Mouse (Mus musculus): ENCODE results near the gene Lsm7. TPM values are rescaled to one million over a fixed set of nuclear protein-coding genes. Genes with fewer than 3 reads are reported as not detected.

Lsm7 gene
- polyA plus RNA-seq, 1 experiment, result 150 TPM

GRCm38 (mm10) chr10:80857386-80857785, 2.4 kb upstream of the Lsm7 start:
- H3K36me3 ChIP-seq (ENCODE audit: control insufficient read depth, insufficient read depth), result no peaks in the 10 kb centered on the region
- H3K79me2 ChIP-seq (ENCODE audit: control insufficient read depth, insufficient read depth), result peaks cover 24% of the 10 kb centered on the region
- H3K4me3 ChIP-seq, result no peak overlapping the region
- no peak overlapping the region for H3ac ChIP-seq (ENCODE audit: control insufficient read depth, insufficient read length)
- TF ChIP-seq REST (IDR thresholded peaks at IDR 0.05; ENCODE audit: insufficient read depth, insufficient read length), result no peak
- H3K4me2 ChIP-seq (ENCODE audit: low read depth), result no peak overlapping the region
- no peaks in the 10 kb centered on the region for H3K27me3 ChIP-seq (ENCODE audit: control insufficient read depth, insufficient read depth, insufficient read length)

GRCm38 (mm10) chr10:80856908-80857307, 1.9 kb upstream of the Lsm7 start:
- TF ChIP-seq POLR2AphosphoS2 (IDR thresholded peaks at IDR 0.05; ENCODE audit: insufficient read length, low read depth), result no peak
- no peak for TF ChIP-seq TCF3 (IDR thresholded peaks at IDR 0.05; ENCODE audit: insufficient read length, low read depth)
- no peak for TF ChIP-seq CEBPB (IDR thresholded peaks at IDR 0.05; ENCODE audit: insufficient read depth, poor library complexity, severe bottlenecking)
- no peak for TF ChIP-seq TCF12 (IDR thresholded peaks at IDR 0.05; ENCODE audit: insufficient read depth, poor library complexity, severe bottlenecking)
- TF ChIP-seq MAX (IDR thresholded peaks at IDR 0.05; ENCODE audit: low read depth), result no peak
- no peak for TF ChIP-seq POLR2A (IDR thresholded peaks at IDR 0.05; ENCODE audit: insufficient read length, low read depth)
- no peak for TF ChIP-seq SRF (IDR thresholded peaks at IDR 0.05; ENCODE audit: control insufficient read depth, insufficient read length, low read depth)
- TF ChIP-seq MYOD1 (IDR thresholded peaks at IDR 0.05; ENCODE audit: control insufficient read depth in 1 of 3, insufficient read length in 2 of 3, low read depth in 2 of 3), result no peak
- no peak for TF ChIP-seq E2F4 (IDR thresholded peaks at IDR 0.05; ENCODE audit: insufficient read depth)
- no peak for TF ChIP-seq MYOG (IDR thresholded peaks at IDR 0.05; ENCODE audit: control insufficient read depth in 1 of 3, insufficient read depth in 1 of 3, insufficient read length in 2 of 3, low read depth in 2 of 3)
- no peak for TF ChIP-seq REST (IDR thresholded peaks at IDR 0.05; ENCODE audit: insufficient read depth, insufficient read length)
- no peak for TF ChIP-seq USF1 (IDR thresholded peaks at IDR 0.05; ENCODE audit: low read depth)
- H3ac ChIP-seq (ENCODE audit: control insufficient read depth, insufficient read length), result no peak overlapping the region
- H3K36me3 ChIP-seq (ENCODE audit: control insufficient read depth, insufficient read depth), result no peaks in the 10 kb centered on the region
- peak overlapping the region; percentile 93 for H3K4me2 ChIP-seq (ENCODE audit: low read depth)
- H3K27me3 ChIP-seq (ENCODE audit: control insufficient read depth, insufficient read depth, insufficient read length), result no peaks in the 10 kb centered on the region
- peaks cover 24% of the 10 kb centered on the region for H3K79me2 ChIP-seq (ENCODE audit: control insufficient read depth, insufficient read depth)
- H3K4me3 ChIP-seq, result no peak overlapping the region

GRCm38 (mm10) chr10:80856267-80856666, 1.3 kb upstream of the Lsm7 start:
- peak overlapping the region; percentile 49 for H3ac ChIP-seq (ENCODE audit: control insufficient read depth, insufficient read length)
- H3K4me2 ChIP-seq (ENCODE audit: low read depth), result peak overlapping the region; percentile 93
- H3K4me3 ChIP-seq, result peak overlapping the region; percentile 74
- TF ChIP-seq USF1 (IDR thresholded peaks at IDR 0.05; ENCODE audit: low read depth) (peak; percentile 55), CEBPB (IDR thresholded peaks at IDR 0.05; ENCODE audit: insufficient read depth, poor library complexity, severe bottlenecking) (no peak), MAX (IDR thresholded peaks at IDR 0.05; ENCODE audit: low read depth) (no peak), POLR2A (IDR thresholded peaks at IDR 0.05; ENCODE audit: insufficient read length, low read depth) (no peak), POLR2AphosphoS2 (IDR thresholded peaks at IDR 0.05; ENCODE audit: insufficient read length, low read depth) (no peak), REST (IDR thresholded peaks at IDR 0.05; ENCODE audit: insufficient read depth, insufficient read length) (no peak), MYOD1 (IDR thresholded peaks at IDR 0.05; ENCODE audit: control insufficient read depth in 1 of 3, insufficient read length in 2 of 3, low read depth in 2 of 3) (no peak)
- peaks cover 24% of the 10 kb centered on the region for H3K79me2 ChIP-seq (ENCODE audit: control insufficient read depth, insufficient read depth)
- H3K36me3 ChIP-seq (ENCODE audit: control insufficient read depth, insufficient read depth), result no peaks in the 10 kb centered on the region
- H3K27me3 ChIP-seq (ENCODE audit: control insufficient read depth, insufficient read depth, insufficient read length), result no peaks in the 10 kb centered on the region

GRCm38 (mm10) chr10:80855749-80856073, 702 bp upstream of the Lsm7 start:
- Histone ChIP-seq H3K36me3 (ENCODE audit: control insufficient read depth, insufficient read depth) (no peaks in the 10 kb centered on the region), H3ac (ENCODE audit: control insufficient read depth, insufficient read length) (peak overlapping the region; percentile 49), H3K79me2 (ENCODE audit: control insufficient read depth, insufficient read depth) (peaks cover 24% of the 10 kb centered on the region), H3K27me3 (ENCODE audit: control insufficient read depth, insufficient read depth, insufficient read length) (no peaks in the 10 kb centered on the region), H3K4me2 (ENCODE audit: low read depth) (peak overlapping the region; percentile 93), H3K4me3 (peak overlapping the region; percentile 74)
- TF ChIP-seq MYOD1 (IDR thresholded peaks at IDR 0.05; ENCODE audit: control insufficient read depth in 1 of 3, insufficient read length in 2 of 3, low read depth in 2 of 3) (no peak), POLR2AphosphoS2 (IDR thresholded peaks at IDR 0.05; ENCODE audit: insufficient read length, low read depth) (no peak), TCF3 (IDR thresholded peaks at IDR 0.05; ENCODE audit: insufficient read length, low read depth) (no peak)

- Histone ChIP-seq H3K4me3 (no peak overlapping the region), H3K36me3 (ENCODE audit: control insufficient read depth, insufficient read depth) (no peaks in the 10 kb centered on the region), H3K4me2 (ENCODE audit: low read depth) (peak overlapping the region; percentile 45), H3K27me3 (ENCODE audit: control insufficient read depth, insufficient read depth, insufficient read length) (peaks cover 21% of the 10 kb centered on the region), H3ac (ENCODE audit: control insufficient read depth, insufficient read length) (no peak overlapping the region), H3K79me2 (ENCODE audit: control insufficient read depth, insufficient read depth) (no peaks in the 10 kb centered on the region)
- no peak for TF ChIP-seq POLR2AphosphoS2 (IDR thresholded peaks at IDR 0.05; ENCODE audit: insufficient read length, low read depth)
- TF ChIP-seq POLR2A (IDR thresholded peaks at IDR 0.05; ENCODE audit: insufficient read length, low read depth), result no peak
- TF ChIP-seq CEBPB (IDR thresholded peaks at IDR 0.05; ENCODE audit: insufficient read depth, poor library complexity, severe bottlenecking), result no peak
- TF ChIP-seq USF1 (IDR thresholded peaks at IDR 0.05; ENCODE audit: low read depth), result peak; percentile 35
- no peak for TF ChIP-seq REST (IDR thresholded peaks at IDR 0.05; ENCODE audit: insufficient read depth, insufficient read length)
- no peak for TF ChIP-seq MYOG (IDR thresholded peaks at IDR 0.05; ENCODE audit: control insufficient read depth in 1 of 3, insufficient read depth in 1 of 3, insufficient read length in 2 of 3, low read depth in 2 of 3)
Observed at GRCm38 (mm10) chr10:80848571-80848970, 6.4 kb downstream of the Lsm7 start.

GRCm38 (mm10) chr10:80845732-80846131, 9.3 kb downstream of the Lsm7 start:
- Histone ChIP-seq H3K4me2 (ENCODE audit: low read depth) (no peak overlapping the region), H3K79me2 (ENCODE audit: control insufficient read depth, insufficient read depth) (no peaks in the 10 kb centered on the region), H3ac (ENCODE audit: control insufficient read depth, insufficient read length) (no peak overlapping the region), H3K36me3 (ENCODE audit: control insufficient read depth, insufficient read depth) (no peaks in the 10 kb centered on the region), H3K4me3 (no peak overlapping the region), H3K27me3 (ENCODE audit: control insufficient read depth, insufficient read depth, insufficient read length) (peaks cover 39% of the 10 kb centered on the region)
- TF ChIP-seq REST (IDR thresholded peaks at IDR 0.05; ENCODE audit: insufficient read depth, insufficient read length) (no peak), CEBPB (IDR thresholded peaks at IDR 0.05; ENCODE audit: insufficient read depth, poor library complexity, severe bottlenecking) (no peak), TCF3 (IDR thresholded peaks at IDR 0.05; ENCODE audit: insufficient read length, low read depth) (no peak), MAX (IDR thresholded peaks at IDR 0.05; ENCODE audit: low read depth) (no peak), POLR2A (IDR thresholded peaks at IDR 0.05; ENCODE audit: insufficient read length, low read depth) (no peak), SRF (IDR thresholded peaks at IDR 0.05; ENCODE audit: control insufficient read depth, insufficient read length, low read depth) (no peak), USF1 (IDR thresholded peaks at IDR 0.05; ENCODE audit: low read depth) (no peak)
